Mouse (Mus musculus): ENCODE measurements around the gene Katnbl1. TPM values are rescaled to one million over a fixed set of nuclear protein-coding genes. Genes with fewer than 3 reads are reported as not detected.
"Not testable (repeated sequence)": the region's sequence is repeated elsewhere in the genome, so short reads cannot be mapped to it uniquely, and the experiment has no call there.

The Katnbl1 gene
- polyA plus RNA-seq, 1 experiment from 2014 or later: 21.8 TPM

- H3K4me2 ChIP-seq: no peak overlapping the region
- peak overlapping the region; percentile 13; the same call in 1 of the 2 replicates for H3K27ac ChIP-seq
- no peak overlapping the region for H3K9ac ChIP-seq
- 10% methylated on average over 1 of the region's 1 CpGs for WGBS (ENCODE audit: insufficient replicate concordance)
- H3K4me1 ChIP-seq (replicated peaks): peaks cover 15% of the 10 kb centered on the region
- ATAC-seq (ENCODE audit: low read depth): no peak
- no peak overlapping the region for H3K4me3 ChIP-seq (replicated peaks)
- H3K9me3 ChIP-seq (replicated peaks): no peaks in the 10 kb centered on the region
- H3K36me3 ChIP-seq: no peaks in the 10 kb centered on the region
- no peaks in the 10 kb centered on the region for H3K27me3 ChIP-seq
- no peak for DNase-seq
Measured at GRCm38 (mm10) chr2:112396649-112397048, 17.6 kb downstream of the Katnbl1 start.

- Histone ChIP-seq H3K9ac (no peak overlapping the region), H3K27ac (no peak overlapping the region), H3K4me3 (replicated peaks) (no peak overlapping the region), H3K4me2 (no peak overlapping the region), H3K36me3 (peaks cover 32% of the 10 kb centered on the region), H3K27me3 (no peaks in the 10 kb centered on the region), H3K4me1 (replicated peaks) (no peaks in the 10 kb centered on the region), H3K9me3 (replicated peaks) (no peaks in the 10 kb centered on the region)
- no peak for DNase-seq
- WGBS (ENCODE audit: insufficient replicate concordance): 87% methylated on average over 3 of the region's 3 CpGs
- ATAC-seq (ENCODE audit: low read depth): no peak
Measured at GRCm38 (mm10) chr2:112407030-112407429, 28.0 kb downstream of the Katnbl1 start.

GRCm38 (mm10) chr2:112425308-112425707 is 46.3 kb downstream of the Katnbl1 start:
- H3K9me3 ChIP-seq (replicated peaks): no peaks in the 10 kb centered on the region
- H3K27ac ChIP-seq: no peak overlapping the region
- no peak overlapping the region for H3K4me2 ChIP-seq
- WGBS (ENCODE audit: insufficient replicate concordance): 25% methylated on average over 3 of the region's 3 CpGs
- H3K9ac ChIP-seq: no peak overlapping the region
- H3K27me3 ChIP-seq: no peaks in the 10 kb centered on the region
- DNase-seq: peak; percentile 3
- H3K36me3 ChIP-seq: no peaks in the 10 kb centered on the region
- no peak; the same call in 1 of the 2 replicates for ATAC-seq (ENCODE audit: low read depth)
- H3K4me3 ChIP-seq (replicated peaks): no peak overlapping the region
- H3K4me1 ChIP-seq (replicated peaks): peaks cover 8% of the 10 kb centered on the region; the same call in 1 of the 2 replicates

- H3K27me3 ChIP-seq; H3K4me3 ChIP-seq (replicated peaks); H3K9me3 ChIP-seq (replicated peaks); H3K9ac ChIP-seq; DNase-seq; ATAC-seq (ENCODE audit: low read depth); H3K36me3 ChIP-seq; H3K27ac ChIP-seq; H3K4me2 ChIP-seq; H3K4me1 ChIP-seq (replicated peaks): not testable (repeated sequence)
- 51% methylated on average over 3 of the region's 3 CpGs for WGBS (ENCODE audit: insufficient replicate concordance)
Measured at GRCm38 (mm10) chr2:112428534-112428933, 49.5 kb downstream of the Katnbl1 start.

- H3K36me3 ChIP-seq: no peaks in the 10 kb centered on the region
- H3K9me3 ChIP-seq (replicated peaks): no peaks in the 10 kb centered on the region
- WGBS (ENCODE audit: insufficient replicate concordance): 70% methylated on average over 4 of the region's 4 CpGs
- no peak overlapping the region for H3K27ac ChIP-seq
- H3K4me3 ChIP-seq (replicated peaks): no peak overlapping the region
- peaks cover 11% of the 10 kb centered on the region for H3K4me1 ChIP-seq (replicated peaks)
- DNase-seq (no peak), ATAC-seq (ENCODE audit: low read depth) (no peak)
- H3K27me3 ChIP-seq: no peaks in the 10 kb centered on the region
- no peak overlapping the region for H3K9ac ChIP-seq
- no peak overlapping the region for H3K4me2 ChIP-seq
Measured at GRCm38 (mm10) chr2:112429665-112430064, 50.7 kb downstream of the Katnbl1 start.

- H3K4me1 ChIP-seq (replicated peaks): peaks cover 8% of the 10 kb centered on the region
- ATAC-seq (ENCODE audit: low read depth) (no peak), DNase-seq (no peak)
- H3K36me3 ChIP-seq: no peaks in the 10 kb centered on the region
- H3K4me2 ChIP-seq: no peak overlapping the region
- no peak overlapping the region for H3K27ac ChIP-seq
- no peaks in the 10 kb centered on the region for H3K9me3 ChIP-seq (replicated peaks)
- no peak overlapping the region for H3K9ac ChIP-seq
- H3K4me3 ChIP-seq (replicated peaks): no peak overlapping the region
- H3K27me3 ChIP-seq: no peaks in the 10 kb centered on the region
- WGBS (ENCODE audit: insufficient replicate concordance): 43% methylated on average over 5 of the region's 5 CpGs
Measured at GRCm38 (mm10) chr2:112430403-112430802, 51.4 kb downstream of the Katnbl1 start.

GRCm38 (mm10) chr2:112432523-112432922 is 53.5 kb downstream of the Katnbl1 start:
- Histone ChIP-seq H3K36me3 (no peaks in the 10 kb centered on the region), H3K9me3 (replicated peaks) (no peaks in the 10 kb centered on the region), H3K4me1 (replicated peaks) (peaks cover 3% of the 10 kb centered on the region), H3K9ac (no peak overlapping the region), H3K27ac (no peak overlapping the region), H3K4me2 (no peak overlapping the region), H3K27me3 (no peaks in the 10 kb centered on the region), H3K4me3 (replicated peaks) (no peak overlapping the region)
- ATAC-seq (ENCODE audit: low read depth) (no peak), DNase-seq (no peak)
- WGBS (ENCODE audit: insufficient replicate concordance): 81% methylated on average over 2 of the region's 2 CpGs

- Histone ChIP-seq H3K36me3 (no peaks in the 10 kb centered on the region), H3K4me2 (no peak overlapping the region), H3K4me1 (replicated peaks) (peaks cover 3% of the 10 kb centered on the region), H3K4me3 (replicated peaks) (no peak overlapping the region), H3K9me3 (replicated peaks) (no peaks in the 10 kb centered on the region), H3K9ac (no peak overlapping the region), H3K27ac (no peak overlapping the region), H3K27me3 (no peaks in the 10 kb centered on the region)
- peak; percentile 23 for DNase-seq
- ATAC-seq (ENCODE audit: low read depth): no peak
- WGBS (ENCODE audit: insufficient replicate concordance): 45% methylated on average over 2 of the region's 2 CpGs
Measured at GRCm38 (mm10) chr2:112433359-112433758, 54.3 kb downstream of the Katnbl1 start.

GRCm38 (mm10) chr2:112436292-112436691 is 57.3 kb downstream of the Katnbl1 start:
- no peak overlapping the region for H3K27ac ChIP-seq
- ATAC-seq (ENCODE audit: low read depth) (no peak), DNase-seq (no peak)
- peaks cover 3% of the 10 kb centered on the region for H3K4me1 ChIP-seq (replicated peaks)
- no peak overlapping the region for H3K4me2 ChIP-seq
- WGBS (ENCODE audit: insufficient replicate concordance): 63% methylated on average over 4 of the region's 4 CpGs
- no peaks in the 10 kb centered on the region for H3K36me3 ChIP-seq
- H3K9ac ChIP-seq: no peak overlapping the region
- no peaks in the 10 kb centered on the region for H3K9me3 ChIP-seq (replicated peaks)
- no peaks in the 10 kb centered on the region for H3K27me3 ChIP-seq
- H3K4me3 ChIP-seq (replicated peaks): no peak overlapping the region

GRCm38 (mm10) chr2:112437589-112437988 is 58.6 kb downstream of the Katnbl1 start:
- no peak for ATAC-seq (ENCODE audit: low read depth)
- H3K27ac ChIP-seq: no peak overlapping the region
- no peak overlapping the region for H3K4me2 ChIP-seq
- peaks cover 3% of the 10 kb centered on the region for H3K4me1 ChIP-seq (replicated peaks)
- H3K9me3 ChIP-seq (replicated peaks): no peaks in the 10 kb centered on the region
- H3K27me3 ChIP-seq: no peaks in the 10 kb centered on the region
- no peak overlapping the region for H3K9ac ChIP-seq
- H3K4me3 ChIP-seq (replicated peaks): no peak overlapping the region
- H3K36me3 ChIP-seq: no peaks in the 10 kb centered on the region
- DNase-seq: no peak
- 72% methylated on average over 2 of the region's 2 CpGs for WGBS (ENCODE audit: insufficient replicate concordance)

- Histone ChIP-seq H3K4me2 (no peak overlapping the region), H3K36me3 (no peaks in the 10 kb centered on the region), H3K4me1 (replicated peaks) (no peaks in the 10 kb centered on the region), H3K9me3 (replicated peaks) (no peaks in the 10 kb centered on the region), H3K27ac (no peak overlapping the region), H3K9ac (no peak overlapping the region), H3K4me3 (replicated peaks) (no peak overlapping the region), H3K27me3 (no peaks in the 10 kb centered on the region)
- DNase-seq (no peak), ATAC-seq (ENCODE audit: low read depth) (no peak)
- 51% methylated on average over 2 of the region's 2 CpGs for WGBS (ENCODE audit: insufficient replicate concordance)
Measured at GRCm38 (mm10) chr2:112443491-112443890, 64.5 kb downstream of the Katnbl1 start.

GRCm38 (mm10) chr2:112445511-112445910 is 66.5 kb downstream of the Katnbl1 start:
- ATAC-seq (ENCODE audit: low read depth) (no peak), DNase-seq (no peak)
- Histone ChIP-seq H3K27ac (no peak overlapping the region), H3K27me3 (no peaks in the 10 kb centered on the region), H3K9me3 (replicated peaks) (no peaks in the 10 kb centered on the region), H3K9ac (no peak overlapping the region), H3K4me1 (replicated peaks) (no peaks in the 10 kb centered on the region), H3K4me2 (no peak overlapping the region), H3K4me3 (replicated peaks) (no peak overlapping the region), H3K36me3 (no peaks in the 10 kb centered on the region)

Measured in liver, embryonic 13.5 days (tissue).